Mouse (Mus musculus): ENCODE measurements around the gene Cherp.

- TF ChIP-seq CTCF (conservative IDR thresholded peaks at IDR 0.05; ENCODE audit: low read length) (no peak), POU5F1 (IDR thresholded peaks at IDR 0.05; ENCODE audit: borderline replicate concordance, low read length) (no peak), NANOG (IDR thresholded peaks at IDR 0.05; ENCODE audit: borderline replicate concordance, low read length) (no peak)
These were observed 23.5 kb upstream of the Cherp start for GRCm38 (mm10) chr8:72498527-72498926.
